Mouse (Mus musculus): ENCODE data around the gene Sf3b3. TPM values are rescaled to one million over a fixed set of nuclear protein-coding genes. Genes with fewer than 3 reads are reported as not detected.

Sf3b3 gene
- polyA plus RNA-seq, 1 experiment from 2014 or later, result 217 TPM

DNA sequence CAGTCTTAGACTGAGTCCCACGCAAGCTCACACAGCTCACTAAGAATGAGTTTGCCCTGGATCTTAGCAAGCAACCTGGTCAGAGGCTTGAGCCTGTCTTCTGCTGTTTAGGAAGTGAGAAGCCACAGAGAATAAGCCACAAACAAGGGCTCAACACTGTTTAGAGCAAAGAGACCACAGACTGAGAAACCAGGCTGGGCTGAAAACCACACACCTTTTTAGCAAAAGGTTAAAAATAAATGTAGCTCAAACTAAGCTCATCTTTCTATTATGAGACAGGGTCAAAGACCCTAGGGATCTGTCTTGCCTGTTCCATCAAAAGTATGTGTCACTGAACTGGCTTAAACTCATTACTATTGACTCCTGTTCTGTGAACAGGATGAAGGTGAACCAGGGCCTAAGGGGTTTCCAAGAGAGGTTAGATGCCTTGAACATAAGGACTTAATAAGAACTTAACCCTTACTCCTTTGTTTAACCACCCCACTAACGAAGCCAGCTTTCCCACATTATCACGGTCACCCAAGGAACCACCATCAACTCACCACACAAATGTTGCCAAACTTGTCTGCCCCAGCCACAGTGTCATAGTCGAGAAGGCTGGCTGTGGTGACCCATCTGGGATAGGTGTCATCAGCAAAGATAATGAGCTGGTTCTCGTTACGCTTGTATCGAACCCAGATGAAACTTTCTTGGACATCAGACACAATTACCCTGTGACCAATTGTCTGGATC, 33.3 kb downstream of the Sf3b3 start:
- no peak for DNase-seq (ENCODE audit: low spot score)
- Histone ChIP-seq H3K27me3 (ENCODE audit: control insufficient read depth, insufficient read depth, low read length) (no peaks in the 10 kb centered on the region), H3K4me2 (ENCODE audit: low read depth) (no peak overlapping the region), H3K36me3 (ENCODE audit: control insufficient read depth, insufficient read depth, low read length) (peaks cover 38% of the 10 kb centered on the region), H3K4me3 (ENCODE audit: low read depth, low read length) (no peak overlapping the region), H3K27ac (ENCODE audit: low read depth, low read length) (no peak overlapping the region), H3K4me1 (ENCODE audit: control insufficient read depth, insufficient read depth, low read length) (no peaks in the 10 kb centered on the region), H3K9ac (ENCODE audit: low read length) (no peak overlapping the region), H3K9me3 (ENCODE audit: control insufficient read depth, low read length) (no peaks in the 10 kb centered on the region)
- no peak for ATAC-seq (ENCODE audit: insufficient read depth, low FRiP score, low TSS enrichment)
- WGBS, result 95% methylated on average over 7 of the region's 7 CpGs

DNA sequence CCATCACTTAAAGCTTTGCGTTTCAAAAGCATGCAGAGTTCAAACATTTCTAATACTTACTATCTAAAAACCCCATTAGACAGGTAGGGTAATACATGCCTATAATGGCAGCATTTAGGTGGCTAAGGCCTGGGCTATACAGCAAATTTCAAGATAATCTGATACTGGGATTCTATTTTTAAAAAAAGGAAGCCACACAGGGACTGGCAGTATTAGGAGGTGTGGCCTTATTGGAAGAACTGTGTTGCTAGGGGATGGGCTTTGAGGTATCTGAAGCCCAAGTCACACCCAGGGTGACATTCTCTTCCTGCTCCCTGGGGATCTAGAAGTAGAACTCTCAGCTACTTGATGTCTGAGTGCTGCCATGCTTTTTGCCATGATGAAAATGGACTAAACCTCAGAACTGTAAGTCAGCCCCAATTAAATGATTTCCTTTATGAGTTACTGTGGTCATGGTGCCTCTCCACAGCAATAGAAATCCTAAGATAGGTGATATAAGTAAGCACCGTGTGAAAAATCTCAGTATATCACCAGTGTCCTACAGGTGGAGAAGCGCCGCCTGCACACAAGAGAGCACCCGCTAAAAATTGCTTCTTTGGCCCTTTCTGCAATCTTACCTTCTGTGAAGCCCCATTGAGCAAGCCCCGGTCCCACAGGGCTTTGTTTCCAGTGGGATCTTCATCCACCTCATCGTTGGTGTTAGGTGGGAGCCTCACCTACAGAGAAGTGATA, 34.1 kb downstream of the Sf3b3 start:
- no peak for DNase-seq (ENCODE audit: low spot score)
- peaks cover 34% of the 10 kb centered on the region for H3K36me3 ChIP-seq (ENCODE audit: control insufficient read depth, insufficient read depth, low read length)
- no peak for ATAC-seq (ENCODE audit: insufficient read depth, low FRiP score, low TSS enrichment)
- no peak overlapping the region for H3K27ac ChIP-seq (ENCODE audit: low read depth, low read length)
- no peaks in the 10 kb centered on the region for H3K9me3 ChIP-seq (ENCODE audit: control insufficient read depth, low read length)
- H3K9ac ChIP-seq (ENCODE audit: low read length), result no peak overlapping the region
- H3K4me2 ChIP-seq (ENCODE audit: low read depth), result no peak overlapping the region
- WGBS, result 96% methylated on average over 7 of the region's 7 CpGs
- no peaks in the 10 kb centered on the region for H3K27me3 ChIP-seq (ENCODE audit: control insufficient read depth, insufficient read depth, low read length)
- H3K4me3 ChIP-seq (ENCODE audit: low read depth, low read length), result no peak overlapping the region
- no peaks in the 10 kb centered on the region for H3K4me1 ChIP-seq (ENCODE audit: control insufficient read depth, insufficient read depth, low read length)

DNA sequence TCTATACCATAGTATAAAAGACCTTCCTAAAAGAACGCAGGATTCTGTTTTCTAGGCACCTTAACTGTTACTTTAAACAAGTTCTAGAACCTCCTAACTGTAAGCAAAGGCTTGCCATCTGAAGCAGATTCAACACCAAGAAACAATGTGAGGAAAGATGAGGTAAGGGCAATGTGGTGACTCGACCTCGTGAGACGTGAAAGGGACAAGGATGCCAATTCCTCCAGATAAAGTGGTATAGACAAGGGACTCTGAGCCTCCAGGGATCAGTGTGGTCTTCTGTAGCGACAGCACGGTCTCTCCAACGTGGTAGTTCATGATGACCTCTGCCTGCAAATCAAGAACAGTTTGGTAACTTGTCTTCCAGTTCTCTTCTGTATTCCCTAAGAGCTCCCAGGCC, 34.8 kb downstream of the Sf3b3 start:
- no peaks in the 10 kb centered on the region for H3K4me1 ChIP-seq (ENCODE audit: control insufficient read depth, insufficient read depth, low read length)
- no peaks in the 10 kb centered on the region for H3K27me3 ChIP-seq (ENCODE audit: control insufficient read depth, insufficient read depth, low read length)
- WGBS, result 93% methylated on average over 7 of the region's 7 CpGs
- no peak overlapping the region for H3K9ac ChIP-seq (ENCODE audit: low read length)
- DNase-seq (ENCODE audit: low spot score), result no peak
- H3K4me3 ChIP-seq (ENCODE audit: low read depth, low read length), result no peak overlapping the region
- H3K36me3 ChIP-seq (ENCODE audit: control insufficient read depth, insufficient read depth, low read length), result peaks cover 29% of the 10 kb centered on the region
- no peak for ATAC-seq (ENCODE audit: insufficient read depth, low FRiP score, low TSS enrichment)
- H3K4me2 ChIP-seq (ENCODE audit: low read depth), result no peak overlapping the region
- no peak overlapping the region for H3K27ac ChIP-seq (ENCODE audit: low read depth, low read length)
- H3K9me3 ChIP-seq (ENCODE audit: control insufficient read depth, low read length), result no peaks in the 10 kb centered on the region

DNA sequence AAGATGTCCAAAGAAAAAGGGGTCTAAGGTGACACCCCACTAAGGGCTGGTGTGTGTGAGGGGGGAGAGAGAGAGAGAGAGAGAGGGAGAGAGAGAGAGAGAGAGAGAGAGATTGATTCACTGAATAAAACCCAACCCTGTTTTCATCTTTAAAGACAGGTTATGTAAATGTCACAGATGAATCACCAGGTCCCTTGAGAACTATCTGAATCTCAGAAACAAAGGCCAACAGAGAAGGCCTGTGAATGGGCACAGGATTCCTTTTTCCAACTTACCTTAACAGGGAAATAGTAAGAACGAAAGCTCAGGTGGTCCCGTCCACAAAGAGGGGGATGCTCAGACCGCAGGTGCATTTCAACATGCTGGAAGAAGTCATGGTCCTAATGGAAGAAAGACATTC, 35.5 kb downstream of the Sf3b3 start:
- no peak for DNase-seq (ENCODE audit: low spot score)
- Histone ChIP-seq H3K9me3 (ENCODE audit: control insufficient read depth, low read length) (no peaks in the 10 kb centered on the region), H3K4me3 (ENCODE audit: low read depth, low read length) (no peak overlapping the region), H3K9ac (ENCODE audit: low read length) (no peak overlapping the region), H3K4me2 (ENCODE audit: low read depth) (no peak overlapping the region), H3K36me3 (ENCODE audit: control insufficient read depth, insufficient read depth, low read length) (peaks cover 29% of the 10 kb centered on the region), H3K27me3 (ENCODE audit: control insufficient read depth, insufficient read depth, low read length) (no peaks in the 10 kb centered on the region), H3K27ac (ENCODE audit: low read depth, low read length) (no peak overlapping the region), H3K4me1 (ENCODE audit: control insufficient read depth, insufficient read depth, low read length) (no peaks in the 10 kb centered on the region)
- WGBS, result 93% methylated on average over 3 of the region's 3 CpGs
- ATAC-seq (ENCODE audit: insufficient read depth, low FRiP score, low TSS enrichment), result no peak

DNA sequence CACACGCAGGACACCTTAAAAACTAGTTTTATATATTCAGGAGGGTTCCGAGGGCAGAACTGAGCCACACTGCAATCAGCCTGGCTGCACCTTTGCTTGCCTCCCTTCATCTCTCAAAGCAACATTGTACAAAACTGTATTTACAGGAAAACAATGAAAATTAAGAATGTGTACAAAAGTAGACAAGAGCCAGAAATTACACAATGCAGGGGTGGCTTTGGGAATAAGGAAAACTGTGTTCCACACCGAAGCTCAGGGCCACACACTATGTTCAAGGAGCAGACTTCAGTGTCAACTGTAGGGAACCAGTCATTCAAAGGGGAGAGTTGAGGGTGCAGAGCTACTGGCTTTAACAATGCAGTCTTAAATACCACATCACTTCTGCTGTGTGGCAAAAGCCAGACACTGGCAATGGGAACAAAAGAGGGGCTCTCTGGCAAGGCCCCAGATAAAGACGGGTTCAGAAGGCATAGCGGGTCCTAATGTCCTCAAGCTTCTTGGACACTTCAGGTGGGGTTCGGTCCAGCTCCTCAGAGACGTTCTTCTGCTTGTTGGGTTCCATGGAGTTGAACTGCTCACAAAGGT, 36.0 kb downstream of the Sf3b3 start:
- 88% methylated on average over 7 of the region's 7 CpGs for WGBS
- Histone ChIP-seq H3K4me3 (ENCODE audit: low read depth, low read length) (no peak overlapping the region), H3K9me3 (ENCODE audit: control insufficient read depth, low read length) (no peaks in the 10 kb centered on the region), H3K27ac (ENCODE audit: low read depth, low read length) (no peak overlapping the region), H3K4me2 (ENCODE audit: low read depth) (no peak overlapping the region), H3K9ac (ENCODE audit: low read length) (no peak overlapping the region), H3K4me1 (ENCODE audit: control insufficient read depth, insufficient read depth, low read length) (no peaks in the 10 kb centered on the region), H3K27me3 (ENCODE audit: control insufficient read depth, insufficient read depth, low read length) (no peaks in the 10 kb centered on the region), H3K36me3 (ENCODE audit: control insufficient read depth, insufficient read depth, low read length) (peaks cover 29% of the 10 kb centered on the region)
- DNase-seq (ENCODE audit: low spot score) (no peak), ATAC-seq (ENCODE audit: insufficient read depth, low FRiP score, low TSS enrichment) (no peak)

DNA sequence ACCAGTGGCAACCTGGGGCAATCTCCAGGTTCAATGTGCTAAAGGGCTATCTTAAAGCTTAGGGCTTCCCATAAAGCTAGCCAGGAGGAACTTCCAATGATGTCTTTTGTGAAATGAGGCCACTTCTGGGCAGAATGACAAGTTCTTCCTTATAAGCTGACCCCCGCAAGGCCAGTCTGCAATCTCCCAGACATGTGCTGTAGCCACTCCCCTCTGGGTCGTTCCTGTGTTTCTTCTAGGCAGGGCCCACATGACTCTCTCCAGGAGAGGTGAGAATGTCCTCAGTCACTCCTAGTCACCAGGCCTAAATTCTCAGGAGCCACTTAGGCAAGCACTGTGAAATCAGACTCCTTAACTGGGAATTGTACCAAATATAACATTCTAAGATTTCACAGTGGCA, 36.8 kb downstream of the Sf3b3 start:
- Histone ChIP-seq H3K4me1 (ENCODE audit: control insufficient read depth, insufficient read depth, low read length) (no peaks in the 10 kb centered on the region), H3K4me3 (ENCODE audit: low read depth, low read length) (no peak overlapping the region), H3K9ac (ENCODE audit: low read length) (no peak overlapping the region), H3K27me3 (ENCODE audit: control insufficient read depth, insufficient read depth, low read length) (no peaks in the 10 kb centered on the region), H3K4me2 (ENCODE audit: low read depth) (no peak overlapping the region), H3K36me3 (ENCODE audit: control insufficient read depth, insufficient read depth, low read length) (peaks cover 27% of the 10 kb centered on the region), H3K9me3 (ENCODE audit: control insufficient read depth, low read length) (no peaks in the 10 kb centered on the region), H3K27ac (ENCODE audit: low read depth, low read length) (no peak overlapping the region)
- DNase-seq (ENCODE audit: low spot score) (no peak), ATAC-seq (ENCODE audit: insufficient read depth, low FRiP score, low TSS enrichment) (no peak)
- 65% methylated on average over 2 of the region's 2 CpGs for WGBS

DNA sequence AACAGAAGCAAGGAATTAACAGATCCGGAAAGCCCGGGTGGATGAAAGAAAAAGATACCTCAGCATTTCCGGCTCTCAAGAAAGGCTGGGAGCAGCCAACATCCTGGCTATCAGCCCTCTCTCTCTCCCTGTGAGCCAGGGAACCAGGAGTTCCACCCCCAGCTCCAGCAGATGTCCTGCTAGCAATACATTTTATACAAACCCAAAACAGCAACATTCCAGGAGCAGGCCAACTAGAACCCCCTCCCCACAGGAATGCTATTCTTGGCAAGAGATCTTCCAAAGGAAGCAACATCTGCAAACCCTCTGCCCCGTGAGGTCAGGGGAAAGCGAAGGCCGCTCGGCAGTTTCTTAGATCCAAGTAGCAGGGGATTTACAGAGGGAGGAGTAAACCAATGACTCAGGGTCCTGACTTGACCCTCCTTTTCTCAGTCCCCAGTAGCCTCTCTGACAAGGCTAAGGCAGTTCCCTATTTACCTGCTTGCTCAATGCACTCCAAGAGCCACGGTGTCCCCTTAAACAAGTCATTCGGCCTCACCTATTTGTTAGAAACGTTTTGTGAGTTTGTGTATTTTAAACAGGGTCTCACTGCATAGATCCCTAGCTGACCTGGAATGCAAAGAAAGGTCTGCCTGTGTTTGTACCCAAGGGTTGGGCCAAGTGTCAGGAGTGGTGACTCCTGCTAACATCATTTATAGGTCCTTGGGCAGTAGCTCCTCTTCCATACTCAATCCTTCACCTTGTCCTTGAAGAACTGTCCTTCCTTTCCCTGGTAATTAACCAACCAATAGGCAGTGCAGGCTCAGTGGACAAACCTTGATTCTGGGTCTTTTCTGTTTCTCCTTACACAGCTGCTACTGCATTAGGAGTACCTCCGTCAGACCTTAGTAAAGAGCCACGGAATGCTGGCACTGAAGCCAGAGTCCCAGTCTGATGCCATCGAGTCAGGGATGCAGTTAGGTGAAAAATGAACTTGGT, 37.8 kb downstream of the Sf3b3 start:
- Histone ChIP-seq H3K4me3 (ENCODE audit: low read depth, low read length) (no peak overlapping the region), H3K4me2 (ENCODE audit: low read depth) (no peak overlapping the region), H3K27ac (ENCODE audit: low read depth, low read length) (no peak overlapping the region), H3K36me3 (ENCODE audit: control insufficient read depth, insufficient read depth, low read length) (peaks cover 18% of the 10 kb centered on the region), H3K9ac (ENCODE audit: low read length) (no peak overlapping the region), H3K27me3 (ENCODE audit: control insufficient read depth, insufficient read depth, low read length) (no peaks in the 10 kb centered on the region), H3K9me3 (ENCODE audit: control insufficient read depth, low read length) (no peaks in the 10 kb centered on the region), H3K4me1 (ENCODE audit: control insufficient read depth, insufficient read depth, low read length) (no peaks in the 10 kb centered on the region)
- 68% methylated on average over 13 of the region's 13 CpGs for WGBS
- ATAC-seq (ENCODE audit: insufficient read depth, low FRiP score, low TSS enrichment) (no peak), DNase-seq (ENCODE audit: low spot score) (no peak)

DNA sequence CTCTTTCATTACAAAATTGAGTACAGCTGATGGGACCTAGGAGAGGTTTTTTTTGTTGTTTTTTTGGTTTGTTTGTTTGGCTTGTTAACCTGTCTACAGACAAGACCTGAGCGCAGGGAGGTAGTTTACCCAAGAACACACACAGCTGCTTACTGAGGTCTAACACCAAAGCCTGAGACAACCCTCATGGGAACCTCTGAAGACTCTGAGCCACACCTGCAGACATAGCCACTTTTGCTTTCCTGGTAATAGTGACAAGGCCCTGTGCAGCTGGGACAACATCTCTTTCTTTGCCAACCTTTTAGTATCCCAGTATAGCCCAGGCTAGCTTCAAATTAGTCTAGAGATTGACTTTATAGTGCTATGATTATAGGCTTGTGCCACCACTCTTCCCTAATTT, 40.4 kb downstream of the Sf3b3 start:
- DNase-seq (ENCODE audit: low spot score), result no peak
- no peaks in the 10 kb centered on the region for H3K4me1 ChIP-seq (ENCODE audit: control insufficient read depth, insufficient read depth, low read length)
- H3K4me3 ChIP-seq (ENCODE audit: low read depth, low read length), result no peak overlapping the region
- H3K27me3 ChIP-seq (ENCODE audit: control insufficient read depth, insufficient read depth, low read length), result no peaks in the 10 kb centered on the region
- H3K4me2 ChIP-seq (ENCODE audit: low read depth), result no peak overlapping the region
- no peak overlapping the region for H3K9ac ChIP-seq (ENCODE audit: low read length)
- no peak for ATAC-seq (ENCODE audit: insufficient read depth, low FRiP score, low TSS enrichment)
- H3K36me3 ChIP-seq (ENCODE audit: control insufficient read depth, insufficient read depth, low read length), result no peaks in the 10 kb centered on the region; the same call in 1 of the 2 replicates
- H3K27ac ChIP-seq (ENCODE audit: low read depth, low read length), result no peak overlapping the region
- WGBS, result 91% methylated on average over 1 of the region's 1 CpGs
- no peaks in the 10 kb centered on the region for H3K9me3 ChIP-seq (ENCODE audit: control insufficient read depth, low read length)

Data from neural tube, embryonic 11.5 days (tissue).